Mouse (Mus musculus): ENCODE measurements around the gene Ddhd1.

Gene Ddhd1

GRCm38 (mm10) chr14:45566066-45566937 is 91.6 kb downstream of the Ddhd1 start:
- DNase-seq = peak; percentile 83

- DNase-seq = peak; percentile 34
Measured at GRCm38 (mm10) chr14:45565216-45566065, 92.5 kb downstream of the Ddhd1 start.

GRCm38 (mm10) chr14:45563577-45563976 is 94.4 kb downstream of the Ddhd1 start:
- DNase-seq = peak; percentile 50

DNA sequence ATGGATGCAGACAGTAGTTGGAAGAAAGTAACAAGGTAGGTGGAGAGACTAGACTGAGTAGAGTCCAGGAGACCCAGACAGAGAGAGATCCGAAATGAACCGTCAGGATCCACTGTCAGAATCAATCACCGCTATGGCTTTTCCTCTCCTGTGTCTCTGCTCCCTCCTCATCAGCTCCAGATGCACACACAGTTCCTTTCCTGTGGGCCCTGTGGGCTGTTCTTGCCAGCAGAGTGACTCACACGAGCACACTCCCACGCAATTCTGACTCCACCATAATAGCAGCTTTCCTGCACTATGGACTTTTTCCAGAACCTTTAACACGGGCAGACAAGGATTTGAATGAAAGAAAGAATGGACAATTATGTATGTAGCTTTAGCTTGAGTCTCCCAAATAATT is 96.3 kb downstream of the Ddhd1 start:
- DNase-seq = no peak

DNA sequence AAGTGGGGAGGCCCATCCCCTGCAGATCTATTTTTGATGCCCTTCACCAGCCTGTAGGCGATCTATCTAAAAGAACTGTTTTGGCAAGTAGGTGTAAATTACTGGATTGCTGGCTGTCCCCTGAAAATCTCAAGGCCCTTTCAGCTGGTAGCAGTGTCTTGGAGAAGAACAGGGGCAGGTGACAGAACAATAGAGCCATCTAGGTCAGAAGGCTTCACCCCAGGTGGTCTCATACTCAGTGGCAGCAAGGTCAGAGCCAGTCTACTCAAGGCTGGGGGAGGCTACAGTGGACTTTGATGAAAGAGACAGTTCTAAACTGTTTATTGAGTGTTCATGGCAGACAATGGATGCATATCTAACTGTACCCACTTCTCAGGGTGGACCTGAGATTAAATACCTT is 98.9 kb downstream of the Ddhd1 start:
- DNase-seq = no peak

GRCm38 (mm10) chr14:45554336-45554735 is 103.6 kb downstream of the Ddhd1 start:
- DNase-seq = no peak

- DNase-seq = peak; percentile 54
Measured at GRCm38 (mm10) chr14:45553854-45554253, 104.1 kb downstream of the Ddhd1 start.

DNA sequence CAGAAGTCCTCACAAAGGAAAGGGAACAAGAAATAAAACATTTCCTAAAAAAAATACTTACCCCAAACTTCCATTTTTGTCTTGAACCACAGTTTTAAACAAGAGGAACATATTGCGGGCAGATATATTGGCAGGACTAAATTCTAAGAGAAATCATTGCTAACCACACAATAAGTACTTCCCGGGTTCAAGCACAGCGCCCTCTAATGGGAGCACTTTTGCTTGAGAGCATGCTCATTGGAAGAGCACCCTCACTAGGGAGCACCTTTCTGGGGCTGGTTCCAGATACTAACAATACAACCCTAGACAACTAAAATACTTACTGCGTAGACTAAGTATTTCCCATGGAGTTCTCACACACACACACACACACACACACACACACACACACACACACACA is 105.5 kb downstream of the Ddhd1 start:
- DNase-seq = no peak

GRCm38 (mm10) chr14:45551121-45551768 is 106.7 kb downstream of the Ddhd1 start:
- DNase-seq = no peak

GRCm38 (mm10) chr14:45550010-45550647 is 107.8 kb downstream of the Ddhd1 start:
- no peak for DNase-seq

DNA sequence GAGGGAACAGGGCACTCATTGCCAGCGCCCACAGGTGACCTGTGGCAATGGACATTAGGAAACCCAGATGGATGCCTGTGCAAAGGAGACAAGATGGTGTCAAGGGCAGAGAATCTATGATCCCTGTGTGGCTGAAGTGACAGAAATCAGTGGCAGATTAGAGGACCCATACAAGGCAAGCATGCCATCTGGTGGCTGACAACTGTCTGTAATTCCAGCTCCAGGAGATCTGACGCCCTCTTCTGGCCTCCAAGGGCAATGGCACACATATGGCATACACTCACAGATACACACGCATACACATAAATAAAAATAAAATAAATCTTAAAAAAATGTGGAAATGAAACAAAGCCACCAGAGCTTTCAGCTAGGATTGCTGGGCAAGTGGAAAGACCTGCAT is 109.8 kb downstream of the Ddhd1 start:
- DNase-seq = no peak

DNA sequence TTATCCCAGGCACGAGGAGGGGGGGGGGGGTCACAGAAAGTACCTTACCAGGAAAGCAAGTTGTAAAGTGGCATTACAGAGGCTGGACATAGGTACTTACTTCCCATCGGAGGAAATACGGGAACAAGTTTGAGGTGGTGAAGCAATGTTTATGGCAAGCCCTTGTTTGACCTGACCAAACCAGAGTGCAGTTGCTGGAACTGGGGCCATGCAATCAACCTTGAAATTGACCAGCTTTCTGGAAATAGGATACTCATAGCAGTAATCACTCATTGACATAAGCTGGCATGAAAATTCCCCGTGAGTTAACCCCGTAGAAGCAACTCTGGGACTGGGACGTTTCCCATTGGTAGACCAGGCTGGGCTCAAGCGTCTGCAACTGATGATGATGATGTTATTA is 113.0 kb downstream of the Ddhd1 start:
- no peak for DNase-seq

GRCm38 (mm10) chr14:45544026-45544425 is 113.9 kb downstream of the Ddhd1 start:
- DNase-seq = no peak

DNA sequence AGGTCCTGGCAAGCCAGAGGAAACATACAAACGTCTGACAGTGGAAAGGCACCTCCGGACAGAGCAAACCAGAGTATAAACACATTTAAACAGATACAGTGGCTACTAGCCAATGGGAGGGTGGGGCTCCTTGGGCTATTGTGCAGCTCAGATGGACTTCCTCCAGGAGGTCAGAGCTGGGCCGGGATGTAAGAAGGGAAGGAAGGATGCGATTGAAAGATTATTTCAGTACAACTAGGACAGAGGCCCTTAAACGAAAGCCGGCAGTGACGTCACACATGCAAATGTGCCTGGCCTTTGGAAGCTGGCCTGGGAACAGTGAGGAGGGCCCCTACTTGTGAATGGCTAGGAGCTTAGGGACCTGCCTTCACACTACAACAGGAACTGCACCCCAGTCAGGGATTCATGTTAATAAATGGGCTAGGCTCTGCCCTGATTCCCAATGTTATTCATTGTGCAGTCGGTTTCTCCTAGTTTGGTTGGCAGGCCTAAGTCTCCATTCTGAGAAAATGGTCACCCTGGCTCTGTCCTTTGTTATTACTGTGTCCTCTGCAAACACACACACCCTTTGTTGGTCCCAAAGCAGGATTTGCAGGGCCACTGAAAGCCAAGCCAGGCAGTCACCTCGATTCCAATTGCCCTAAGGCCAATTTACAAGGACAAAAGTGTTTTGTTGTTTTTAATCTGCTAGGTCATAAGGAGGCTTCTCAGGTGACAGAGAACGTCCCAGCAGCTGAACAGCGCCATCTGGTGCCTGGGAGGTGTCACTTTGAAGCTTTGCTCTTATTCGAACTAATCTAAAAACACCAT is 118.1 kb downstream of the Ddhd1 start:
- peak; percentile 85 for DNase-seq
